Mouse (Mus musculus): ENCODE data around the gene Srebf2. TPM values are rescaled to one million over a fixed set of nuclear protein-coding genes. Genes with fewer than 3 reads are reported as not detected.
A peak's percentile ranks its signal among the peaks of the same experiment; 100 is the strongest.

Srebf2 gene
- polyA plus RNA-seq, 1 experiment: 240 TPM

- no peak for TF ChIP-seq POLR2A (IDR thresholded peaks at IDR 0.05; ENCODE audit: low read depth, low read length)
- TF ChIP-seq CTCF (IDR thresholded peaks at IDR 0.05; ENCODE audit: extremely low read depth, insufficient read length, insufficient replicate concordance, low read depth, low read length): no peak
- Histone ChIP-seq H3K27me3 (ENCODE audit: control insufficient read depth, insufficient read depth, low read length) (no peaks in the 10 kb centered on the region), H3K4me1 (ENCODE audit: control insufficient read depth, insufficient read depth, insufficient read length, low read length) (peaks cover 23% of the 10 kb centered on the region), H3K4me3 (ENCODE audit: low read depth, low read length) (no peak overlapping the region), H3K27ac (ENCODE audit: insufficient read depth, low read depth, low read length) (peak overlapping the region; percentile 2; the same call in 1 of the 2 replicates), H3K36me3 (ENCODE audit: control insufficient read depth, insufficient read depth, low read length) (no peaks in the 10 kb centered on the region; the same call in none of the 2 replicates)
- 89% methylated on average over 6 of the region's 6 CpGs for WGBS
Measured at GRCm38 (mm10) chr15:82156298-82156697, 9.3 kb downstream of the Srebf2 start.

- Histone ChIP-seq H3K4me1 (ENCODE audit: control insufficient read depth, insufficient read depth, insufficient read length, low read length) (peaks cover 23% of the 10 kb centered on the region), H3K4me3 (ENCODE audit: low read depth, low read length) (no peak overlapping the region), H3K27ac (ENCODE audit: insufficient read depth, low read depth, low read length) (peak overlapping the region; percentile 2; the same call in 1 of the 2 replicates), H3K27me3 (ENCODE audit: control insufficient read depth, insufficient read depth, low read length) (no peaks in the 10 kb centered on the region), H3K36me3 (ENCODE audit: control insufficient read depth, insufficient read depth, low read length) (no peaks in the 10 kb centered on the region; the same call in none of the 2 replicates)
- TF ChIP-seq POLR2A (IDR thresholded peaks at IDR 0.05; ENCODE audit: low read depth, low read length) (no peak), CTCF (IDR thresholded peaks at IDR 0.05; ENCODE audit: extremely low read depth, insufficient read length, insufficient replicate concordance, low read depth, low read length) (no peak)
- WGBS: 65% methylated on average over 10 of the region's 10 CpGs
Measured at GRCm38 (mm10) chr15:82156902-82157301, 9.9 kb downstream of the Srebf2 start.

GRCm38 (mm10) chr15:82158243-82159035, 11.5 kb downstream of the Srebf2 start:
- no peaks in the 10 kb centered on the region for H3K27me3 ChIP-seq (ENCODE audit: control insufficient read depth, insufficient read depth, low read length)
- H3K4me1 ChIP-seq (ENCODE audit: control insufficient read depth, insufficient read depth, insufficient read length, low read length): peaks cover 18% of the 10 kb centered on the region
- H3K27ac ChIP-seq (ENCODE audit: insufficient read depth, low read depth, low read length): no peak overlapping the region
- TF ChIP-seq POLR2A (IDR thresholded peaks at IDR 0.05; ENCODE audit: low read depth, low read length) (no peak), CTCF (IDR thresholded peaks at IDR 0.05; ENCODE audit: extremely low read depth, insufficient read length, insufficient replicate concordance, low read depth, low read length) (no peak)
- H3K36me3 ChIP-seq (ENCODE audit: control insufficient read depth, insufficient read depth, low read length): no peaks in the 10 kb centered on the region; the same call in none of the 2 replicates
- no peak overlapping the region for H3K4me3 ChIP-seq (ENCODE audit: low read depth, low read length)
- WGBS: 67% methylated on average over 17 of the region's 17 CpGs

GRCm38 (mm10) chr15:82159471-82159870, 12.5 kb downstream of the Srebf2 start:
- TF ChIP-seq POLR2A (IDR thresholded peaks at IDR 0.05; ENCODE audit: low read depth, low read length) (no peak), CTCF (IDR thresholded peaks at IDR 0.05; ENCODE audit: extremely low read depth, insufficient read length, insufficient replicate concordance, low read depth, low read length) (no peak)
- Histone ChIP-seq H3K4me3 (ENCODE audit: low read depth, low read length) (no peak overlapping the region), H3K36me3 (ENCODE audit: control insufficient read depth, insufficient read depth, low read length) (no peaks in the 10 kb centered on the region; the same call in none of the 2 replicates), H3K27ac (ENCODE audit: insufficient read depth, low read depth, low read length) (no peak overlapping the region), H3K4me1 (ENCODE audit: control insufficient read depth, insufficient read depth, insufficient read length, low read length) (peaks cover 25% of the 10 kb centered on the region), H3K27me3 (ENCODE audit: control insufficient read depth, insufficient read depth, low read length) (no peaks in the 10 kb centered on the region)
- WGBS: 84% methylated on average over 9 of the region's 9 CpGs

GRCm38 (mm10) chr15:82160731-82161640, 14.0 kb downstream of the Srebf2 start:
- H3K27me3 ChIP-seq (ENCODE audit: control insufficient read depth, insufficient read depth, low read length): no peaks in the 10 kb centered on the region
- H3K4me3 ChIP-seq (ENCODE audit: low read depth, low read length): no peak overlapping the region
- peaks cover 31% of the 10 kb centered on the region for H3K4me1 ChIP-seq (ENCODE audit: control insufficient read depth, insufficient read depth, insufficient read length, low read length)
- WGBS: 50% methylated on average over 11 of the region's 11 CpGs
- H3K36me3 ChIP-seq (ENCODE audit: control insufficient read depth, insufficient read depth, low read length): no peaks in the 10 kb centered on the region; the same call in 1 of the 2 replicates
- TF ChIP-seq POLR2A (IDR thresholded peaks at IDR 0.05; ENCODE audit: low read depth, low read length) (no peak), CTCF (IDR thresholded peaks at IDR 0.05; ENCODE audit: extremely low read depth, insufficient read length, insufficient replicate concordance, low read depth, low read length) (no peak)
- no peak overlapping the region; the same call in 1 of the 2 replicates for H3K27ac ChIP-seq (ENCODE audit: insufficient read depth, low read depth, low read length)

GRCm38 (mm10) chr15:82161965-82162600, 15.1 kb downstream of the Srebf2 start:
- Histone ChIP-seq H3K27me3 (ENCODE audit: control insufficient read depth, insufficient read depth, low read length) (no peaks in the 10 kb centered on the region), H3K36me3 (ENCODE audit: control insufficient read depth, insufficient read depth, low read length) (no peaks in the 10 kb centered on the region; the same call in 1 of the 2 replicates), H3K27ac (ENCODE audit: insufficient read depth, low read depth, low read length) (peak overlapping the region; percentile 7; the same call in 1 of the 2 replicates), H3K4me3 (ENCODE audit: low read depth, low read length) (no peak overlapping the region), H3K4me1 (ENCODE audit: control insufficient read depth, insufficient read depth, insufficient read length, low read length) (peaks cover 38% of the 10 kb centered on the region)
- TF ChIP-seq CTCF (IDR thresholded peaks at IDR 0.05; ENCODE audit: extremely low read depth, insufficient read length, insufficient replicate concordance, low read depth, low read length) (no peak), POLR2A (IDR thresholded peaks at IDR 0.05; ENCODE audit: low read depth, low read length) (no peak)
- 82% methylated on average over 12 of the region's 12 CpGs for WGBS
